Mouse (Mus musculus): ENCODE measurements around the gene Psmc5. TPM values are rescaled to one million over a fixed set of nuclear protein-coding genes. Genes with fewer than 3 reads are reported as not detected.

Gene Psmc5
- polyA plus RNA-seq, 1 experiment from 2014 or later, result 217 TPM

DNA sequence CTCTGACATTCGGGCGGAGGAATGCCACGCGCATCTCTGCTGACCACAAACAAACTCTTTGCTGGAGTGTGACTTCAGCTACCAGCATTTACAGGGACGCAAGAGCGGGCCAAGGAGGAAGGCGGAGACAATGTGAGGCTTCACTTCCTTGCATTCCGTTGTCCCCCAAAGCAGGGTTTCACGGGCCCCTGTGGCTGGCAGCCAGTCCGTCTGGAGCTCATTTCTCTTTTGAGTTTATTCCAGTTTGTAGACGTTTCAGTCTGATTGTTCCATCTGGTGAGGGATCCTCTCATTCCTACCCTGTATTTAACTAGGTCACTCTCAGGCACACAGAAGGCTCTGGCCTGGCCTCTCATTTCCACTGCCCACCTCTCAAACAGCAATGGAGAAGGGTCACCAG, 31.0 kb downstream of the Psmc5 start:
- no peak overlapping the region for H3K9ac ChIP-seq (ENCODE audit: low read length)
- ATAC-seq (replicated peaks; ENCODE audit: extremely low read depth, insufficient read depth, low FRiP score), result no peak
- H3K36me3 ChIP-seq (ENCODE audit: control insufficient read depth, insufficient read depth), result no peaks in the 10 kb centered on the region
- 67% methylated on average over 11 of the region's 11 CpGs for WGBS
- H3K27me3 ChIP-seq (ENCODE audit: control insufficient read depth, insufficient read depth, low read length), result no peaks in the 10 kb centered on the region
- no peak overlapping the region for H3K4me2 ChIP-seq (ENCODE audit: low read depth, low read length)
- peaks cover 5% of the 10 kb centered on the region; the same call in 1 of the 2 replicates for H3K4me1 ChIP-seq (ENCODE audit: control insufficient read depth, insufficient read depth, low read length)
- H3K4me3 ChIP-seq (ENCODE audit: low read length), result no peak overlapping the region
- H3K27ac ChIP-seq (ENCODE audit: low read length), result no peak overlapping the region
- H3K9me3 ChIP-seq (replicated peaks; ENCODE audit: control insufficient read depth, low read length), result no peaks in the 10 kb centered on the region

DNA sequence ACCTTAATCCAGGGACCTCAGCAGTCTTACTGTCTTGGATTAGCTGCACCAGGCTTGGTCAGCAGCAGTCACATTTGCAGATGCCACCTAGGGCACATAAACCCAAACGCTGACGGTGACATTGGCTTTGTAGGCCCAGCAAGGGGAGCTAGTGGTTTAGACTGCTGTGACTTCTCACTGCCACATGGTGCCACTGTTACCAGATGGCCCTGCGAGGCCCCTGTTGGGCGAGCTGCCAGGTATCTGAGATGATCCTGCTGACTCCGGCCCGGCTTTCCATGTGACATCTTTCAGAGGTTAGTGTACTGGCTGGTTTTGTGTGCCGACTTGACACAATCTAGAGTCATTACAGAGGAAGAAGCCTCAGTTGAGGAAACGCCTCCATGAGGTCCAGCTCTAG, 33.4 kb downstream of the Psmc5 start:
- H3K4me2 ChIP-seq (ENCODE audit: low read depth, low read length), result no peak overlapping the region
- H3K36me3 ChIP-seq (ENCODE audit: control insufficient read depth, insufficient read depth), result no peaks in the 10 kb centered on the region
- no peaks in the 10 kb centered on the region for H3K27me3 ChIP-seq (ENCODE audit: control insufficient read depth, insufficient read depth, low read length)
- peak; percentile 75 for ATAC-seq (replicated peaks; ENCODE audit: extremely low read depth, insufficient read depth, low FRiP score)
- no peak overlapping the region for H3K27ac ChIP-seq (ENCODE audit: low read length)
- 30% methylated on average over 8 of the region's 8 CpGs for WGBS
- no peaks in the 10 kb centered on the region for H3K9me3 ChIP-seq (replicated peaks; ENCODE audit: control insufficient read depth, low read length)
- no peak overlapping the region for H3K4me3 ChIP-seq (ENCODE audit: low read length)
- H3K9ac ChIP-seq (ENCODE audit: low read length), result no peak overlapping the region
- peaks cover 5% of the 10 kb centered on the region; the same call in 1 of the 2 replicates for H3K4me1 ChIP-seq (ENCODE audit: control insufficient read depth, insufficient read depth, low read length)

DNA sequence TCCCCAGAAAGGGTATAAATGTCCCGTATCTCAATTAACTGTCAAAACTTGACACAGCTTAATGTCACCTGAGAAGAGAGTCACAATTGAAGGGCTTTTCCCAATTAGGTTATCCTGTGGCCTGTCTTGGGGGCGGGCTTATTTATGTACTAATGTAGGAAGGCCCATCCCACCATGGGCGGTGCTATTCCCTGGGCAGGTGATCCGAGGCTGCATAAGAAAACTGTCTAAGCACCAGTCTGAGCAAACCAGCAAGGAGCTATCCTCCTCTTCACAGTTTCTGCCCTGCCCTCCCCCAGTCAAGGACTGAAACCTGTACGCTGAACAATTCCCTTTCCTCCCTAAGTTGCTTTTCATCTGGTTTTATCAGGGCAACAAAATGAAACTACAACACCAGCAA, 34.4 kb downstream of the Psmc5 start:
- no peaks in the 10 kb centered on the region for H3K36me3 ChIP-seq (ENCODE audit: control insufficient read depth, insufficient read depth)
- no peak for ATAC-seq (replicated peaks; ENCODE audit: extremely low read depth, insufficient read depth, low FRiP score)
- WGBS, result 90% methylated on average over 5 of the region's 5 CpGs

GRCm38 (mm10) chr11:106291861-106292260, 35.9 kb downstream of the Psmc5 start:
- no peaks in the 10 kb centered on the region for H3K9me3 ChIP-seq (replicated peaks; ENCODE audit: control insufficient read depth, low read length)
- 88% methylated on average over 2 of the region's 2 CpGs for WGBS
- ATAC-seq (replicated peaks; ENCODE audit: extremely low read depth, insufficient read depth, low FRiP score), result no peak

More for the DNA sequence above, 34.4 kb downstream of the Psmc5 start:
- Histone ChIP-seq H3K9ac (ENCODE audit: low read length) (no peak overlapping the region), H3K4me1 (ENCODE audit: control insufficient read depth, insufficient read depth, low read length) (peaks cover 5% of the 10 kb centered on the region; the same call in 1 of the 2 replicates), H3K27me3 (ENCODE audit: control insufficient read depth, insufficient read depth, low read length) (no peaks in the 10 kb centered on the region), H3K9me3 (replicated peaks; ENCODE audit: control insufficient read depth, low read length) (no peaks in the 10 kb centered on the region), H3K4me3 (ENCODE audit: low read length) (no peak overlapping the region), H3K27ac (ENCODE audit: low read length) (no peak overlapping the region), H3K4me2 (ENCODE audit: low read depth, low read length) (no peak overlapping the region)

GRCm38 (mm10) chr11:106301765-106302164, 45.8 kb downstream of the Psmc5 start, which contains the start of gene Gh:
Gh (minus strand) TSS chr11:106301865.
- ATAC-seq (replicated peaks; ENCODE audit: extremely low read depth, insufficient read depth, low FRiP score), result no peak

More at GRCm38 (mm10) chr11:106291861-106292260, 35.9 kb downstream of the Psmc5 start:
- H3K4me1 ChIP-seq (ENCODE audit: control insufficient read depth, insufficient read depth, low read length), result peaks cover 5% of the 10 kb centered on the region; the same call in 1 of the 2 replicates
- no peak overlapping the region for H3K4me2 ChIP-seq (ENCODE audit: low read depth, low read length)
- H3K27me3 ChIP-seq (ENCODE audit: control insufficient read depth, insufficient read depth, low read length), result no peaks in the 10 kb centered on the region
- H3K9ac ChIP-seq (ENCODE audit: low read length), result no peak overlapping the region
- no peak overlapping the region for H3K4me3 ChIP-seq (ENCODE audit: low read length)
- H3K27ac ChIP-seq (ENCODE audit: low read length), result no peak overlapping the region
- no peaks in the 10 kb centered on the region for H3K36me3 ChIP-seq (ENCODE audit: control insufficient read depth, insufficient read depth)

GRCm38 (mm10) chr11:106302634-106303033, 46.7 kb downstream of the Psmc5 start:
- no peak for ATAC-seq (replicated peaks; ENCODE audit: extremely low read depth, insufficient read depth, low FRiP score)
- Histone ChIP-seq H3K9ac (ENCODE audit: low read length) (no peak overlapping the region), H3K4me1 (ENCODE audit: control insufficient read depth, insufficient read depth, low read length) (no peaks in the 10 kb centered on the region), H3K36me3 (ENCODE audit: control insufficient read depth, insufficient read depth) (no peaks in the 10 kb centered on the region), H3K4me3 (ENCODE audit: low read length) (no peak overlapping the region), H3K4me2 (ENCODE audit: low read depth, low read length) (no peak overlapping the region), H3K9me3 (replicated peaks; ENCODE audit: control insufficient read depth, low read length) (no peaks in the 10 kb centered on the region), H3K27ac (ENCODE audit: low read length) (no peak overlapping the region), H3K27me3 (ENCODE audit: control insufficient read depth, insufficient read depth, low read length) (no peaks in the 10 kb centered on the region)
- WGBS, result 8% methylated on average over 2 of the region's 2 CpGs

More at GRCm38 (mm10) chr11:106301765-106302164, 45.8 kb downstream of the Psmc5 start, which contains the start of gene Gh:
- H3K4me3 ChIP-seq (ENCODE audit: low read length), result no peak within 1 kb of the TSS
- no peak within 1 kb of the TSS for H3K9ac ChIP-seq (ENCODE audit: low read length)
- 75% methylated on average over 9 of the region's 9 CpGs for WGBS
- no peaks in the 10 kb centered on the region for H3K27me3 ChIP-seq (ENCODE audit: control insufficient read depth, insufficient read depth, low read length)
- H3K9me3 ChIP-seq (replicated peaks; ENCODE audit: control insufficient read depth, low read length), result no peaks in the 10 kb centered on the region
- no peak within 1 kb of the TSS for H3K4me2 ChIP-seq (ENCODE audit: low read depth, low read length)
- no peaks in the 10 kb centered on the region for H3K4me1 ChIP-seq (ENCODE audit: control insufficient read depth, insufficient read depth, low read length)
- no peaks in the 10 kb centered on the region for H3K36me3 ChIP-seq (ENCODE audit: control insufficient read depth, insufficient read depth)
- no peak within 1 kb of the TSS for H3K27ac ChIP-seq (ENCODE audit: low read length)

DNA sequence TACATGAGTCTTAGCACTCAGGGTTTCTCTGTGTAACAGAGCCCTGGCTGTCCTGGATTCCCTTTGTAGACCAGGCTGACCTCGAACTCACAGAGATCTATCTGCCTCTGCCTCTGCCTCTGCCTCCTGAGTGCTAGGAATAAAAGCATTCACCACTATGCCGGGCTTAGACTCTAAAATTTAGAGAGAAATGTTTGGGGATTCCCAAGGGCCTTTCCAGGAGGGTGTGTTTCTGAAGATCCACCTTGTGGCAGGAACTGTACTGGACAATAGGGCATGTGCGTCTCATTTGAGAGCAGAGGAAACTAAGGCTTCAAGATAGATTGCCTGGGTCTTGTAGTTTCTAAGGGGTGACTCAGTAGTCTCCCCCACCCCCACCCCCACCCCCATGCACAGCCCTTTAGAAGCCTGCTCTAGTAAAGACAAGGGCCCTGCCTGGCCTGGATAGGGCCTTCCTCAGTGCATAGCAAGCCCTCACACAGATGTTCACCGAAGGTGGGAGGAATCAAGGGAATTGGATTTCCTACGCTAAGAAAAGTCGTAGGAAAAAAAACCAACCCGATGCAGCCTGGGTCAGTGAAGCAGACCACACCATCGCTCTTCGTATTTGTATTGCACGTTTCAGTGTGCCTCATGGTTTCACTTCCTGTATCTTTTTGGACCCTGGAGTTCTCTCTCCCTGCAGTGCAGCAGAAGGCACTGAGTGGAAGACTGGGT, 49.6 kb downstream of the Psmc5 start:
- H3K27ac ChIP-seq (ENCODE audit: low read length), result no peak overlapping the region
- H3K27me3 ChIP-seq (ENCODE audit: control insufficient read depth, insufficient read depth, low read length), result no peaks in the 10 kb centered on the region
- H3K4me1 ChIP-seq (ENCODE audit: control insufficient read depth, insufficient read depth, low read length), result no peaks in the 10 kb centered on the region
- H3K9me3 ChIP-seq (replicated peaks; ENCODE audit: control insufficient read depth, low read length), result no peaks in the 10 kb centered on the region
- no peak overlapping the region for H3K4me3 ChIP-seq (ENCODE audit: low read length)
- no peak overlapping the region for H3K4me2 ChIP-seq (ENCODE audit: low read depth, low read length)
- 71% methylated on average over 10 of the region's 10 CpGs for WGBS
- ATAC-seq (replicated peaks; ENCODE audit: extremely low read depth, insufficient read depth, low FRiP score), result no peak
- H3K36me3 ChIP-seq (ENCODE audit: control insufficient read depth, insufficient read depth), result no peaks in the 10 kb centered on the region
- no peak overlapping the region for H3K9ac ChIP-seq (ENCODE audit: low read length)

DNA sequence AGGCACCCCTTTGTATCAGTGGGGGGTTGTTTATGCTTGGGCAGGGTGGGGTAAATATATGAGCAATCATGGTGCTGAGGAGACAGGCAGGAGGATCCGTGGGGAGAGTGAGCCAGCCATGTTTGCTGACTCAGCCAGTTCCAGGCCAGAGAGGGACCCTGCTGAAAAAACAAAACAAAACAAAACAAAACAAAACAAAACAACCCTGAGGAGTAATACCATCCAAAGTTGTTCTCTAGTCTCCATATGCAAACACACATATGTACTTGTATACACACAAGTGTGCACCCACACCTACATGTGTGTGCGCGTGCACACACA, 50.1 kb downstream of the Psmc5 start:
- Histone ChIP-seq H3K27ac (ENCODE audit: low read length) (no peak overlapping the region), H3K27me3 (ENCODE audit: control insufficient read depth, insufficient read depth, low read length) (no peaks in the 10 kb centered on the region), H3K9ac (ENCODE audit: low read length) (no peak overlapping the region), H3K36me3 (ENCODE audit: control insufficient read depth, insufficient read depth) (no peaks in the 10 kb centered on the region), H3K9me3 (replicated peaks; ENCODE audit: control insufficient read depth, low read length) (no peaks in the 10 kb centered on the region), H3K4me3 (ENCODE audit: low read length) (no peak overlapping the region), H3K4me2 (ENCODE audit: low read depth, low read length) (no peak overlapping the region), H3K4me1 (ENCODE audit: control insufficient read depth, insufficient read depth, low read length) (no peaks in the 10 kb centered on the region)
- ATAC-seq (replicated peaks; ENCODE audit: extremely low read depth, insufficient read depth, low FRiP score), result no peak
- WGBS, result 87% methylated on average over 3 of the region's 3 CpGs

- Histone ChIP-seq H3K4me2 (ENCODE audit: low read depth, low read length) (no peak overlapping the region), H3K27ac (ENCODE audit: low read length) (no peak overlapping the region), H3K27me3 (ENCODE audit: control insufficient read depth, insufficient read depth, low read length) (no peaks in the 10 kb centered on the region), H3K4me1 (ENCODE audit: control insufficient read depth, insufficient read depth, low read length) (no peaks in the 10 kb centered on the region), H3K36me3 (ENCODE audit: control insufficient read depth, insufficient read depth) (no peaks in the 10 kb centered on the region), H3K9me3 (replicated peaks; ENCODE audit: control insufficient read depth, low read length) (no peaks in the 10 kb centered on the region), H3K9ac (ENCODE audit: low read length) (no peak overlapping the region), H3K4me3 (ENCODE audit: low read length) (no peak overlapping the region)
- WGBS, result 82% methylated on average over 9 of the region's 9 CpGs
- no peak for ATAC-seq (replicated peaks; ENCODE audit: extremely low read depth, insufficient read depth, low FRiP score)
Measured at GRCm38 (mm10) chr11:106306758-106307157, 50.8 kb downstream of the Psmc5 start.
